Mouse (Mus musculus) forebrain, embryonic 14.5 days (tissue): Measurements from ENCODE around the gene Nfatc3. TPM values are rescaled to one million over a fixed set of nuclear protein-coding genes. Genes with fewer than 3 reads are reported as not detected.

Experiments
- ATAC-seq: fragments of 200-750 bp; cut with Nextera tagmentation; 2 replicates; pipeline ENCODE4 v1.8.0; 2017; ENCODE audit warnings: mild to moderate bottlenecking, moderate library complexity
- DNase-seq: peaks from one replicate; pipeline ENCODE4 v3.0.0-alpha.2; 2015; ENCODE audit warnings: low spot score
- H3K27ac ChIP-seq: fragments of 300-500 bp; sonication (generic); 2 replicates; pipeline ENCODE4 v1.5.1; 2014; ENCODE audit warnings: low read depth, mild to moderate bottlenecking, control low read depth, low read length, moderate library complexity
- H3K27me3 ChIP-seq: fragments of 300-500 bp; sonication (generic); replicated peaks from 2 replicates; pipeline ENCODE4 v1.6.1; 2014; ENCODE audit warnings: low read length, control low read depth, mixed read lengths; ENCODE audit not compliant: control insufficient read depth, insufficient read depth
- H3K36me3 ChIP-seq: fragments of 300-500 bp; sonication (generic); 2 replicates; pipeline ENCODE4 v1.6.1; 2014; ENCODE audit warnings: low read length, control low read depth; ENCODE audit not compliant: control insufficient read depth, insufficient read depth
- H3K4me1 ChIP-seq: fragments of 300-500 bp; sonication (generic); 2 replicates; pipeline ENCODE4 v1.6.1; 2014; ENCODE audit warnings: antibody characterized with exemption, low read length, control low read depth; ENCODE audit not compliant: control insufficient read depth, insufficient read depth
- H3K4me2 ChIP-seq: fragments of 300-500 bp; sonication (generic); 2 replicates; pipeline ENCODE4 v1.6.1; 2014; ENCODE audit warnings: mild to moderate bottlenecking, control low read depth, low read length
- H3K4me3 ChIP-seq: fragments of 300-500 bp; sonication (generic); 2 replicates; pipeline ENCODE4 v1.5.1; 2014; ENCODE audit warnings: low read depth, low read length, control low read depth
- H3K9ac ChIP-seq: fragments of 300-500 bp; sonication (generic); 2 replicates; pipeline ENCODE4 v1.6.1; 2014; ENCODE audit warnings: mild to moderate bottlenecking, low read length, control low read depth, moderate library complexity
- H3K9me3 ChIP-seq: fragments of 300-500 bp; sonication (generic); replicated peaks from 2 replicates; pipeline ENCODE4 v1.6.1; 2016; ENCODE audit warnings: low read length, control low read depth, mixed read lengths; ENCODE audit not compliant: control insufficient read depth
- WGBS: fragments of 180-500 bp; shearing (Covaris S2); extraction: QIAGEN DNeasy Blood & Tissue Kit; methylation state at CpG from one replicate; pipeline ENCODE4 v1.1.7; 2014; 5-methylcytosine and 5-hydroxymethylcytosine counted together
- polyA plus RNA-seq: library from polyadenylated mRNA; unstranded; fragments of >200 nt; fragmentation: Nextera tagmentation; extraction: Ambion mirVana; gene quantifications from 2 replicates; pipeline ENCODE4 v1.2.1, GENCODE M21; 2014

Nfatc3 gene
- polyA plus RNA-seq, 1 experiment from 2014 or later, result 2.6 TPM

GRCm38 (mm10) chr8:106066721-106067120, 8.1 kb downstream of the Nfatc3 start:
- Histone ChIP-seq H3K4me2 (no peak overlapping the region), H3K36me3 (no peaks in the 10 kb centered on the region), H3K9me3 (no peaks in the 10 kb centered on the region), H3K27ac (no peak overlapping the region), H3K9ac (no peak overlapping the region), H3K4me3 (no peak overlapping the region), H3K27me3 (no peaks in the 10 kb centered on the region), H3K4me1 (peaks cover 3% of the 10 kb centered on the region; the same call in 1 of the 2 replicates)
- WGBS, result 92% methylated on average over 2 of the region's 2 CpGs
- DNase-seq, result no peak
- ATAC-seq, result no peak

DNA sequence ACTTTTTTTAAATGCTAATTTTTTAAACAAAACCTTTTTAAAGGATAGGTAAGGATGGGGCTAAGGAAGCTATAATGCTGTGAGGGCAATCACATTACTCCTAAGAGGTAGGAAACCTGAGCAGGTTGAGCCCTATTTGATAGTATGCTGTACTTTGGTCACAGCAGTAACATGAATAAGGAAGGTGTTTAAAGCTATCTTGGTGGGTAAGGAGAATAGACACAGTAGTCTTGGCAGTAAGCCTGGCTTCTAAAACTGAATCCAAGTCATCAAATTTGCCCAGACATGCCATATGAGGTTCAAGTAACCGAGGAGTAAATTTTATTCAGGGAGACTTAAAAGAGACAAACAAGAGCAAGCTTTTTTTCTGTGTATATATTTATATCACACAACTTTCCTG, 10.9 kb downstream of the Nfatc3 start:
- Histone ChIP-seq H3K4me3 (no peak overlapping the region), H3K36me3 (no peaks in the 10 kb centered on the region), H3K4me1 (no peaks in the 10 kb centered on the region), H3K4me2 (no peak overlapping the region), H3K27ac (no peak overlapping the region), H3K27me3 (no peaks in the 10 kb centered on the region), H3K9ac (no peak overlapping the region), H3K9me3 (no peaks in the 10 kb centered on the region)
- WGBS, result 56% methylated on average over 1 of the region's 1 CpGs
- peak; percentile 13 for DNase-seq
- no peak for ATAC-seq

GRCm38 (mm10) chr8:106072113-106072512, 13.5 kb downstream of the Nfatc3 start:
- no peak for DNase-seq
- Histone ChIP-seq H3K4me2 (no peak overlapping the region), H3K9ac (no peak overlapping the region), H3K27ac (no peak overlapping the region), H3K36me3 (no peaks in the 10 kb centered on the region), H3K4me1 (no peaks in the 10 kb centered on the region), H3K9me3 (no peaks in the 10 kb centered on the region), H3K4me3 (no peak overlapping the region), H3K27me3 (no peaks in the 10 kb centered on the region)
- no peak for ATAC-seq

DNA sequence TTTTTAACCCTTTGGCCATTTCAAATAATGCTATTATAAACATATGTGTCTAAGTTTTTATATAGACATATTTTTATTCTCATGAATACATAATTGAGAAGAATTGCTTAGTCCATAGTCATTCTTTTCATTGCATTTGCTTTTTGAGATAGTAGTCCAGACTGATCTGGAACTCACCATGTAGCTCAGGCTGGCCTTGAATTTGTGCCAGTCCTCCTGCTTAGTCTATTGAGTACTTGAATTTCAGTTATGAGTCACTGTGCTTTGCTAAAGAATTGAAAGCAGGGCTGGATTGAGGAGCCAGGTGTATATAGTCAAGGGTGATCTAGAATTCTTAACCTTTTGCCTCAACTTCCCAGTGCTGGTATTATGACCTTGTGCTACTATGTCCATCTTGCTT, 15.6 kb downstream of the Nfatc3 start:
- Histone ChIP-seq H3K9me3 (no peaks in the 10 kb centered on the region), H3K4me1 (no peaks in the 10 kb centered on the region), H3K4me2 (no peak overlapping the region), H3K27ac (no peak overlapping the region), H3K36me3 (peaks cover 5% of the 10 kb centered on the region; the same call in 1 of the 2 replicates), H3K4me3 (no peak overlapping the region), H3K27me3 (no peaks in the 10 kb centered on the region), H3K9ac (no peak overlapping the region)
- DNase-seq (no peak), ATAC-seq (no peak)

DNA sequence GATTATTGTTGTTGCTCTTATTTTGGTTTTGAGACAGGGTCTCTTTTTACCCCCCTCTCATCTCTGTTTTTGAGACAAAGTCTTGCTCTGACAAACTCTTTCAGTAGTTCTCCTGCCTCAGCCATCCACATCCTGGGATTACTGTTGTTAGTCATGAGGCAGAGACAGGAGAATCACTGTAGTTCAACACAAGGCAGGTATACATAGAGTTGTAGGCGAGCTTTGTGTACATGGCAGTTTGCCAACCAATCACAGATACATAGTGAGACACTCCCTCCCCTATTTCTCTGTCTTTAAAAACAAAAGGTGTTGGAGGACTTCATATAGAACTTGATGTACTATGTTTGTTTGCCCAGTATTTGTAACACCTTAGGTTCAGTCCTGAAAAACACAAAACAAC, 16.0 kb downstream of the Nfatc3 start:
- Histone ChIP-seq H3K4me1 (no peaks in the 10 kb centered on the region), H3K9ac (no peak overlapping the region), H3K9me3 (no peaks in the 10 kb centered on the region), H3K27me3 (no peaks in the 10 kb centered on the region), H3K4me2 (no peak overlapping the region), H3K36me3 (peaks cover 8% of the 10 kb centered on the region; the same call in 1 of the 2 replicates), H3K4me3 (no peak overlapping the region), H3K27ac (no peak overlapping the region)
- 86% methylated on average over 1 of the region's 1 CpGs for WGBS
- DNase-seq (no peak), ATAC-seq (no peak)

GRCm38 (mm10) chr8:106075161-106075862, 16.7 kb downstream of the Nfatc3 start:
- ATAC-seq, result 0 out of 2 replicates have a peak, but pooled peaks have one; percentile 48

DNA sequence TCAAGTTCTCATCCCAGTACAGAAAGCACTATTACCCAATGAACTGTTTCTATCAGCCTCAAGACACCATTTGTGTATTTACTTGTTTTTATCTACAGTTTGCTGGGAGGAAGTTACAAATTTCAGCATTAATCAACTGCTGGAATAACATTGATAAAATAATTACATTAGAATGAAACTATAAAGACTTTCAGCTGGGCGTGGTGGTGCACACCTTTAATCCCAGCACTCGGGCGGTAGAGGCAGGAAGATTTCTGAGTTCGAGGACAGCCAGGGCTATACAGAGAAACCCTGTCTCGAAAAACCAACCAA, 17.2 kb downstream of the Nfatc3 start:
- Histone ChIP-seq H3K36me3 (peaks cover 8% of the 10 kb centered on the region; the same call in 1 of the 2 replicates), H3K4me2 (no peak overlapping the region), H3K9ac (no peak overlapping the region), H3K4me1 (no peaks in the 10 kb centered on the region), H3K27me3 (no peaks in the 10 kb centered on the region), H3K4me3 (no peak overlapping the region), H3K27ac (no peak overlapping the region), H3K9me3 (no peaks in the 10 kb centered on the region)
- DNase-seq (no peak), ATAC-seq (no peak)
- WGBS, result 93% methylated on average over 5 of the region's 5 CpGs

More at GRCm38 (mm10) chr8:106075161-106075862, 16.7 kb downstream of the Nfatc3 start:
- peak; percentile 65 for DNase-seq
- WGBS, result 80% methylated on average over 9 of the region's 9 CpGs
- H3K27me3 ChIP-seq, result no peaks in the 10 kb centered on the region
- H3K4me3 ChIP-seq, result no peak overlapping the region
- H3K4me2 ChIP-seq, result no peak overlapping the region
- H3K36me3 ChIP-seq, result peaks cover 8% of the 10 kb centered on the region; the same call in 1 of the 2 replicates
- H3K27ac ChIP-seq, result no peak overlapping the region
- H3K9ac ChIP-seq, result no peak overlapping the region
- no peaks in the 10 kb centered on the region for H3K9me3 ChIP-seq
- H3K4me1 ChIP-seq, result no peaks in the 10 kb centered on the region

DNA sequence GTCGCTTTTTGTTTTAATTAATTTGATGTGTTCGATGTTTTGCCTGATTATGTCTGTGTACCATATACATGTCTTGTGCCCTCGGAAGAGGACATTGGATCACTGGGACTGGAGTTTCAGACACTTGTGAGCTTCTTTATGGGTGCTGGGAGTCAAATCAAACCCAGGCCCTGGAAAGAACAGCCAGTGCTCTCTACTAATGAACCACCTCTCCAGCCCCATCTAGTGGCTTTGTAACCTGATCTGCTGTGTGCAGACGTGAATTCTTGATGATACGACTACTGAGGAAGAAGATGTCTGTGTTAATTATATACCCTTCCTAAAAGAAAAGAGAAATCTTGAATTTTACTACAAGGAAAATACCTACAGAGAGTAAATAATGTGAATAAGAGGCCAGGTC, 18.0 kb downstream of the Nfatc3 start:
- Histone ChIP-seq H3K27ac (no peak overlapping the region), H3K9me3 (no peaks in the 10 kb centered on the region), H3K9ac (no peak overlapping the region), H3K4me1 (no peaks in the 10 kb centered on the region), H3K36me3 (peaks cover 8% of the 10 kb centered on the region; the same call in 1 of the 2 replicates), H3K27me3 (no peaks in the 10 kb centered on the region), H3K4me3 (no peak overlapping the region), H3K4me2 (no peak overlapping the region)
- peak; percentile 19 for DNase-seq
- ATAC-seq, result no peak
- 85% methylated on average over 5 of the region's 5 CpGs for WGBS

GRCm38 (mm10) chr8:106077452-106078067, 18.9 kb downstream of the Nfatc3 start:
- no peaks in the 10 kb centered on the region for H3K9me3 ChIP-seq
- H3K4me3 ChIP-seq, result no peak overlapping the region
- no peak overlapping the region for H3K27ac ChIP-seq
- ATAC-seq, result no peak
- H3K4me2 ChIP-seq, result no peak overlapping the region
- 100% methylated on average over 1 of the region's 1 CpGs for WGBS
- no peak for DNase-seq
- no peaks in the 10 kb centered on the region for H3K27me3 ChIP-seq
- H3K4me1 ChIP-seq, result no peaks in the 10 kb centered on the region
- H3K36me3 ChIP-seq, result peaks cover 8% of the 10 kb centered on the region; the same call in 1 of the 2 replicates
- H3K9ac ChIP-seq, result no peak overlapping the region
